Mouse (Mus musculus) retina, postnatal 7 days (tissue): ENCODE measurements around the gene Pik3c2b.
A peak's percentile ranks its signal among the peaks of the same experiment; 100 is the strongest.

Experiments used
- DNase-seq: peaks from one replicate; pipeline ENCODE4 v3.0.0-alpha.2; 2012; ENCODE audit warnings: low read depth, low spot score

The Pik3c2b gene

DNA sequence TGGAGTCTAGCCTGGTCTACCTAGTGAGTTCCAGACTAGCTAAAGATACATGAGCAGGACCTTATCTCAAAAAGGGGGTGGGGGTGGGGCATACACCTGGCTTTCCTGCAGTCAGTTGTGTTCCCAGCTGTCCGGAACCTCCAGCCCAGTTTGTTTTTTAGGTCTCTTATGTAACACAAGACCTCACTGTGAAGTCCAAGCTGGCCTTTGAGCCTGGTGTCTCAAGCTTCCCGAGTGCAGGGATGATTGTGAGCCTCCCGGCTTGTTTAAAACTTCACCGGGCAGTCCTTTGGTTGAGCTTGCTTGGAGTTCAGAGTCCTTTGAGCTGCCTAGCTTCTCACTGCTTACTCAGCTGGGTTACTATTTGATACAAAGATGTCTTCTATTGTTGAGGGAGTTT lies 88.6 kb downstream of the Pik3c2b start:
- DNase-seq = no peak

DNA sequence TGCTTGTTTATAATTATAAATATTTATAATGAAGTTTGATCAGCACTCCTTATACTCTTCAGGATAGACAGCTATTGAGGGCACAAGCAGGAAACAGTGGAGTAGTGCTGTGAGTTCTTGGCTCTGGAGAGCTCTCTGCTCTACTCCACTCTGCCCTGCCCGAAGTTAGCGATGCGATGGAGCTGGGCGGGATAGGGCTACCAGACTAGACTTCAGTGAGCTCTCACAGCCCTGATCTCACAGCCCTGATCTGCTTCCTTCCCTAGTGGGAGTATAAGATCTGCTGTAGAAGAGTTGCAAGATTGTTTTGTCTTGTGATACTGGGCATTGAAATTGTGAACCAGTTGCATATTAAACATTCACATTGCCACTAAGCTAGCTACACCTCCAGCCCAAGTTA lies 89.4 kb downstream of the Pik3c2b start:
- DNase-seq = no peak

DNA sequence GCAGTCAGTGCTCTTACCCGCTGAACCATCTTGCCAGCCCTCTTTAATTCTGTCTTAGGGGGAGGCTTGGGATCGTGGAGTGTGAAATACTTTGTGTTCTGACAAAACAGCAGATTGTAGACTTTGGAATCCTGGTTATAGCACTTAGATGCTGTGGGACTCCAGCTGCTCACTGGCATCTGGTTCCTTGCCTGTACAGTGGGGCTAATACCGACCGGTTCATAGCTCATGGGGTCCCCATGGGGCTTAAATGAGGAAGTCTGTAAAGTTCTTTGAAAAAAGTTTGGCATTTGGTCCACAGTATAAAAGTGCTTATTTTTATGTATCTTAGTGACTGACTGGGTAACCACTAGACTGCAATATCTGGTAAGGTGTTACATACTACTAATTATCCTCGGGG lies 90.3 kb downstream of the Pik3c2b start:
- DNase-seq = no peak

DNA sequence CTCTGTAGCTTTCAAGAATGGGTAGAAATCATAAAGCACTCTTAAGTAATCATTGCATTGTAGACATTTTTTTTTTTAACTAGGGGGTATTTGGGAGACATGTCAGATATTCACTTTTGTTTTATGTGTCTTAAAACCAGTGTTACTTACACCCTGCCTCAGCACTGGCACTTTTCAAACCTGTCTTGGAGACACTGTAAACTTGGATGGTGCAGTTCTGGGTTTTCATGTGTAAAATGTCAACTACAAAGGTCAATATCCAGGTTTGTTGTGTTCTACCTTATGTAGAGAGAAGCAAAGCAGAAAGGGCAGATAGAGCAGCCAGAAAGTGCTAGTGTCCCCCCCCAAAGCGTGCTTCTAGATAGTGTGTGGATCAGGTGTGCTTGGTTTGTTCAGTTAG lies 92.9 kb downstream of the Pik3c2b start:
- no peak for DNase-seq

DNA sequence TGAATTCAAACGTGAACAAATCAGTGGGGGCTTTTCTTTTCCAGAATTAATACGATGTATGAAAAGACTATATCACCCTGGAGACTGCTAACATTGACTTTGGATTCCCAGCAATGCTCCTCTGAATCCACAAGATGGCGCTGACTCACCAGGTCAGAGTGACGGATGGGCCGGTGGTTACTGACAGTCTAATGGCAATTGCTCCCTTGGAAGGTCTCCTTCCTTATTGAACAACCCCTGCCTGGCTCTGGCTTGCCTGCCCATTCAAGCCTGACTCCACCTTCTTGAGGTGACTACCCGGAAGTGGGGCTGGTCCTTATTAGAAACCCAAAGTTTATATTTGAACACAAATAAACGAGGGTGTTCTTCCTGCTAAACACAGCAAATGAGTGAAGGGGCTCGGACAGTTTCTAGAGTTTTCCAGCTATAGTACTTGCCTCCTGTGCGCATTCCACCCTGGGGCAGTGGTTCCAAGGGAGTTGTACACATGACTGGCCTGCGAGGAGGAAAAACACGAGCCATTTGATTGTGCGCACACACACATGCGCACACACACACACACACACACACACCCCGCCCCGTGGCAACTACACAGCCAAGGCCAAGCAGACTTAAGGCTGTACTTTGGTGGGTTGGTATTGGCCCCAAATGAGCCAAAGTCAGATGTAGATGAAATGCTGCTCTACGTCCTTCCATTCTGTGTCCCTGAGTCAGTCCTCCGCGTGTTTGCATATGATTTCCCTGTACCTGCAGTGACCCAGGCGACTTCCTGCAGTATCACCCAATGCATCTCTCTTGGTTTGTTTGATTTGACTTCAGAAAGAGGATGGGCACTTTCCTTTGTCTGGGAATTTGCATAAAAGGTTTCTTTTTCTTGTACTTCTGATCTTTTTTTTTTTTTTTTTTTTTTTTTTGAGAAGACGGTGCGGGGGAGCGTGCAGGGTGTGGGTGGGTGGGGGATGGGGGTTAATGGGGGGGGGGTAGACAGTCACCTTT lies 100.8 kb downstream of the Pik3c2b start:
- DNase-seq = peak; percentile 46

DNA sequence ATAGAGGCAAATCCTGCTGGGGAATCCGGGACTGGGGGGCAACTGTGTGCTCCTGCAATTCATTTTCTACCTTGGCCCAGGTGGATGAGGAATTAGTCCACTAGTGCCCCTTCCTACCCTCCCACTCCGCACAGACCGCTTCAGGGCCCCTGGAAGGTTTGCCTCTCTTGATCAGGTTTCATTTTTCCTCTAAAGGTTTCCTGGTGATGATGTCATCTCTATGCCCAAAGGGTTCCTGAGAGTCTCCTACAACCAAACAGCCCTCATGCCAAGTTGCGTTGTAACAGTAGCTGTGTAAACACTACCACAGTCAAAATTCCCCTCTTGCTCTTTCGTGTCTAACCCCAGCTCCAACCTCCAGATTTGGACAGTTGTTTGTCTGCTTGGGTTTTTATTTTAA lies 101.9 kb downstream of the Pik3c2b start:
- no peak for DNase-seq

DNA sequence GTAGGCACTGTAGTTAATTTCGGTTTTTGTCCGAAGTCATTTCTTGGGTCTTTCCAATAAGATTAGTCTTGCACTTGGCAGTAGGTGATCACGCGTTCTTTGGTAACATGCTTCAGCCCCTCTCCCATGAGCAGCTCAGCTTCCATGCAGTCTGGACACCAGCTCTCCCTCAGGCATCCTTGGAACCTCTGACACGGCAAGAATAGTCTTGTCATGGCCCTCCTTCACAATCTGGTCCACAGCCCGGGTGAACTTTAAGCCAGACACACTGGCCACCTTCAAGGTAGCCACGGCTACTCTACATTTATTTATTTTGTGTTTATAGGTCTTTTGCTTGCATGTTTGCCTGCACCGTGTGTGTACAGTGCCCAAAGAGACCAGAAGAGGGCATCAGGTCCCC lies 102.7 kb downstream of the Pik3c2b start:
- no peak for DNase-seq

DNA sequence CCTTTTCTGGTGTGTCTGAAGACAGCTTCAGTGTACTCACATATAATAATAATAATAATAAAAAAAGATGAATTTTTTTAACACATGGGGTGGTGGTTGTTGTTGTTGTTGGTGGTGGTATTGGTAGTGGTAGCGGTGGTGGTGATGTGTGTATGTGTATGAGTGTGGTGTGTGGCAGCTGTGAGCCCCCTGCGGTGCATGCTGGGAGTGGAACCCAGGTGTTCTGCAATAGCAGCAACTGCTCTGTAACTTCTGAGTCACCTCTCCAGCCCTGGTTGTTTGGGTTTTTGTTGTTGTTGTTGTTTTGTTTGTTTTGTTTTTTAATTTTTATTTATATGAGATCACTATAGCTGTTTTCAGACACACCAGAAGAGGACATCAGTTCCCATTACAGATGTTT lies 105.1 kb downstream of the Pik3c2b start:
- DNase-seq = no peak

DNA sequence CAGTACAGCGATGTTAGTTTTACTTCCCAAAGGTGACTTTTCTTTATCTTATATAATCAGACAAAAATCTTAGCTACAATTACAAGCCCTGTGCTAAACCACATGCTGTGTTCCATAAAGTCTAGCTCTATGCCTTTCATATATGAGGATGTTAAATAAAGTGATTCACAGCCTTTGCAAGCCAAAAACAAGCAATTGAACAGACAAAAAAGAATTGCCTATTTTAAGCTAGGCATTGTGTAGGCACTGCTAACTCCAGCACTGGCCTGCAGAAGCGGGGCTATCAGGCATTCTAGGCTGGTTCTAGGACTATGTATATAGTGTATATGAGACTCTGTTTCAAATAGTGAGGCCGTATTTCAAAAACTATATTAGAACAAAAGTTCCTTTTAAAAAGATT lies 106.7 kb downstream of the Pik3c2b start:
- no peak for DNase-seq

DNA sequence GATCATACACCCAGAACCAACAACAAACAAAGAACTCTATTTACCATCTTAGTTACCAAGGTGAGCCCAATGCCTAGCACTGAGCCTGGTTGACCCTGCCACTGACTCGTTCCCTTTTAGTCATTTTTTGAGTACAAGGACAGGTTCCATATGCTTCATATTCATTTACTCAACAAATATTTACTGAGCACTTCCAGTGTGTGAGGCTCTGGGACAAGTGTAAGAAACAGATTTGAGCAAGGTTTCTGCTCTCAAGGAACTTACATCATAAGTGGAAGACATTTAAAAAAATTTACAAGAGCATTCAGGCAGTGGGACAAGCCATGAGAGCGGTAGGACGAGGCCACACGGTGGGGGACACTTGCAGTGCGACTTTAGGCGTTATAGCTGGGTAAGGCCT lies 109.8 kb downstream of the Pik3c2b start:
- DNase-seq = no peak
